Mouse (Mus musculus): ENCODE results near the gene Ccdc88c. TPM values are rescaled to one million over a fixed set of nuclear protein-coding genes. Genes with fewer than 3 reads are reported as not detected.

The Ccdc88c gene
- 265 to 284 TPM (median 268 TPM) in 4 replicates for total RNA-seq (2023)

GRCm38 (mm10) chr12:101028954-101029731, at the start of gene Ccdc88c:
Gene Ccdc88c (minus strand): TSS chr12:101029056.

GRCm38 (mm10) chr12:100907598-100908297, 121.1 kb downstream of the Ccdc88c start, which contains the start of gene Gpr68:
Gene Gpr68 (minus strand): TSS chr12:100908198.

Other genes starting within 250 kb of the Ccdc88c start
- gene Dglucy, start 250.0 kb downstream of the Ccdc88c start, total RNA-seq (2023): 5.8 to 12.4 TPM (median 9.2 TPM) in 4 replicates
- 2.2 to 4.4 TPM (median 2.8 TPM) in 4 replicates for gene Gpr68, start 120.9 kb downstream of the Ccdc88c start, total RNA-seq (2023)
- 151 to 163 TPM (median 157 TPM) in 4 replicates for gene Ppp4r3a, start 54.6 kb upstream of the Ccdc88c start, total RNA-seq (2023)

Measured in B cell, adult 62 days (primary cell).